Mouse (Mus musculus): ENCODE data around the gene Rtn2. TPM values are rescaled to one million over a fixed set of nuclear protein-coding genes. Genes with fewer than 3 reads are reported as not detected.
A peak's percentile ranks its signal among the peaks of the same experiment; 100 is the strongest.

The Rtn2 gene
- polyA plus RNA-seq, 1 experiment from 2014 or later = 127 TPM

DNA sequence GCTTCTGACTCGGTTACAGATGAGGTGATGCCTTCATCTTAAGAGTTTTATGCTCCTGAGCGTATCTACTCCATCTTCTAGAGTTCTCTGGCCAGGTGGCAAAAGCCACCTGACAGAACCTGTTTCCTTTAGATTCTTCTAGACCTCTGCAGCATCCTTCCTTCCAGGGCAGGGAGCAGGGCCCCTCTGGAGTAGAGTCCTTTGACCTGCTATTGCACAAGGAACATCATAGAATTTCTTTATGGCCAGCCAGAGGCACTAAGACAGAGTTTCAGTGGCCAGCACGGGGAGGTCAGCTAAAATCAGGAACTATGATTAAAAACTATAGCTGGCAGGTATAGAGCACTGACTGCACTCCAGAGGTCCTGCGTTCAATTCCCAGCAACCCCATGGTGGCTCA lies 30.3 kb upstream of the Rtn2 start:
- no peak overlapping the region for H3K27ac ChIP-seq (replicated peaks)
- ATAC-seq (replicated peaks) = no peak
- H3K36me3 ChIP-seq = peaks cover 16% of the 10 kb centered on the region
- H3K27me3 ChIP-seq = no peaks in the 10 kb centered on the region
- WGBS = 85% methylated on average over 4 of the region's 4 CpGs
- no peak overlapping the region for H3K4me2 ChIP-seq (replicated peaks)
- no peak overlapping the region for H3K9ac ChIP-seq (replicated peaks)
- no peaks in the 10 kb centered on the region for H3K9me3 ChIP-seq
- no peaks in the 10 kb centered on the region for H3K4me1 ChIP-seq
- H3K4me3 ChIP-seq = no peak overlapping the region

DNA sequence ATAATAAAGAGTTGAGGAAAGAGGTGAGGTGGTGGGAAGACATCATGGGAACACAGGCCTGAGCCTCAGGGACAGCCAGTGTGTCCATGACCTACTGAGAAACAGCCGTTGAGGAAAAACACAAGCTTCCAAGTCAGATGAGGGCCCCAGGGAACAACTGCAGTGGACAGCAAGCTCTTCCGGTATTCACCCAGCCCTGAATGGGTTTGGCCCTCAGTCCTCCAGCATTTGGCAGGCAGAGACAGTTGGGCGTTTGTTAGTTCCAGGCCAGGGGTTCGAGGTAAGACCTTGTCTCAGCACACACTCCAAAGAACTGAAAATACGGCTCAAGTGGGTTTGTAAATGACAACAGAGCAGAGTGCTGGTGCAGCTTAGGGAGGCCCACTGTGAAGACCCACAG lies 29.0 kb upstream of the Rtn2 start:
- WGBS = 55% methylated on average over 5 of the region's 5 CpGs
- peaks cover 23% of the 10 kb centered on the region for H3K36me3 ChIP-seq
- H3K9me3 ChIP-seq = no peaks in the 10 kb centered on the region
- H3K27ac ChIP-seq (replicated peaks) = no peak overlapping the region
- no peak overlapping the region for H3K9ac ChIP-seq (replicated peaks)
- no peaks in the 10 kb centered on the region for H3K27me3 ChIP-seq
- no peak overlapping the region for H3K4me3 ChIP-seq
- H3K4me1 ChIP-seq = no peaks in the 10 kb centered on the region
- no peak for ATAC-seq (replicated peaks)
- no peak overlapping the region for H3K4me2 ChIP-seq (replicated peaks)

DNA sequence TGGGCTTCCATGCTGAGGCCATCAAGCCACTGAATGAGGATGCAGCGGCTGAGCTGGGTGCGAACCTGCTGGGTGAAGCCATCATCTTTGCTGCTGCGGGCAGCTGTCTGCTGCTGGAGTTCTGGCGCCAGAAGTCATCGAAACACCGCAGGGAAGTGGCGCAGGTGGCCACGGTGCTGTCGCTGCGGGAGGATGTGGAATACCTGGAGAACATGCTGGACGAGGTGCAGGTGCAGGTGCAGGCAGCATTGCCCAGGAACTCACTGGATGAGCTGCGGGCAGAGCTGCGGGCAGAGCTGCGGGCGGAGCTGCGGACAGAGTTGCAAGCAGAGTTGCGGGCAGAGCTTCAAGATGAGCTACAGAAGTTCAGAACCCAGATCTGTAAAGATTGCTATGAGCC lies 27.0 kb upstream of the Rtn2 start:
- H3K27ac ChIP-seq (replicated peaks) = no peak overlapping the region
- H3K4me2 ChIP-seq (replicated peaks) = no peak overlapping the region
- H3K9ac ChIP-seq (replicated peaks) = no peak overlapping the region
- WGBS = 90% methylated on average over 17 of the region's 17 CpGs
- no peak for ATAC-seq (replicated peaks)
- no peaks in the 10 kb centered on the region for H3K27me3 ChIP-seq
- H3K36me3 ChIP-seq = peaks cover 40% of the 10 kb centered on the region
- no peak overlapping the region for H3K4me3 ChIP-seq
- no peaks in the 10 kb centered on the region for H3K9me3 ChIP-seq
- no peaks in the 10 kb centered on the region for H3K4me1 ChIP-seq

DNA sequence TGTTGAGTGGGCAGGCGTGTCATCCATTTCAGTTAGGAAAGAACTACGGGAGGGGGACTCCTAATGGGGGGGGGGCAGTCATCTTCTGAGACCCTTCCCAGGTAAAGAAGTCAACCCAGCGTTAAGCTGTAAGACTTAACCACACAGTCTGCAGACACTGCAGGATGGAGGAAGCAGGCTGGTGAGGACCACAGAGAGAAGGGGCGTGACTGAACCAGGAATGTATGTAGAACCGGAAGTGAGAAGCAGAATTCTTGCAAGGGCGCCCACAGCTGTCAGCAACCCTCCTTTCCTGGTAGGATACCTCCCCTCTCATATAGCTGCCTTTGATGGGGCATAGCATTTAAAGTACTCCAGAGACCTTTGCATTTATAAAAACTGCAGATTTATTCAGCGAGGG lies 25.9 kb upstream of the Rtn2 start:
- Histone ChIP-seq H3K4me3 (no peak overlapping the region), H3K9ac (replicated peaks) (no peak overlapping the region), H3K4me2 (replicated peaks) (no peak overlapping the region), H3K36me3 (peaks cover 49% of the 10 kb centered on the region), H3K27ac (replicated peaks) (no peak overlapping the region), H3K27me3 (no peaks in the 10 kb centered on the region), H3K4me1 (no peaks in the 10 kb centered on the region), H3K9me3 (no peaks in the 10 kb centered on the region)
- ATAC-seq (replicated peaks) = no peak
- 92% methylated on average over 7 of the region's 7 CpGs for WGBS

DNA sequence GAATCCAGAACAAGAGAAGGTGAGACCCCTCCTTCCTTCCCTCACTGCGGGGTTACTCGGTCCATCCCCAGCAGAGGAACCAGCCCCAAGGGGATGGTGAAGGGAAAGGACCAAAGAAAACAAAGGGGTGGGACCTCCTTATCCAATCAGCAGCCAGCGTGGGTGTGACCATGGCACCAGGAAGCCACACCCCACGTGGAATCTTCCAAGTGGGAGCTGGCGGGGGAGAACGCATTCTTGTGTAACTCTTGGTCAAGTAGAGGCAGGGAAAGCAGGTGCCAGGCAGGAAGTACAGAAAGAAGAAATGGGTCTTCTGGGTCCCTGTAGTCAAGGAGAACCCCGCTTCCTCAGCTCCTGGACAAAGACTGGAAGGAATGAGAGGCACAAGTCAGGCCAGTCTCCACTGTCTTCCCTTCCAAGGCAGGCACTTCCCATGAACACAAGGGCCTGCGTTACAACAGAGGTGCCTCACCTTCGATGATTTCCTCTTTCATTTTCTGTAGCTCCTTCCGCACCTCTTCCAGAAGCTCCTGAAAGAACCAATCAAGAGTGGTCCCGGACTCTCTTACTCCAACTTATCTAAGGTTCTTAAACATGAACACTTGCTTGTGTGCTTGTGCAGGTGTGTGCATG lies 24.9 kb upstream of the Rtn2 start:
- H3K9ac ChIP-seq (replicated peaks) = no peak overlapping the region
- WGBS = 37% methylated on average over 11 of the region's 11 CpGs
- no peaks in the 10 kb centered on the region for H3K27me3 ChIP-seq
- H3K36me3 ChIP-seq = peaks cover 56% of the 10 kb centered on the region
- 0 out of 2 replicates have a peak, but pooled peaks have one; percentile 55 for ATAC-seq (replicated peaks)
- H3K27ac ChIP-seq (replicated peaks) = no peak overlapping the region
- no peak overlapping the region for H3K4me2 ChIP-seq (replicated peaks)
- H3K4me1 ChIP-seq = no peaks in the 10 kb centered on the region
- H3K4me3 ChIP-seq = no peak overlapping the region
- H3K9me3 ChIP-seq = no peaks in the 10 kb centered on the region

DNA sequence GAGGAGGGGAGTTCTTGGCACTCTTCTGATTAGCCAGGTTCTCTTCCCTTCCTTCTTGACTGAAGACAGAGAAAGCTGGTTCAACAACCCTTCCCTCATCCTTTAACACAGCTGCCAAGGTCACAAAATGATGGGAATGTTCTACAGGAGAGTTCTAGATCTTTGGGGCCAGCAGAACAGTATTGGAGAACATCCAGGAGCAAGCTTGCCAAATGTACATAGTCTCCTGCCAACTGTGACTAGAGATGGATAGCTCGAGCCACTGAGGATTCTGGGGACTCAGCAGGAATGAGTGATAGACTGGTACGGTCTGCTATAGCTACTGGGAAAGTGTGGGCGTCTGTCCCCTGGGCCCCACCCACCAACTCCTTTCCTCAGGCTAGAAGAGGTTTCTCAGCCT lies 24.1 kb upstream of the Rtn2 start:
- H3K36me3 ChIP-seq = peaks cover 60% of the 10 kb centered on the region
- no peak overlapping the region for H3K4me2 ChIP-seq (replicated peaks)
- no peak overlapping the region for H3K27ac ChIP-seq (replicated peaks)
- H3K27me3 ChIP-seq = no peaks in the 10 kb centered on the region
- no peak for ATAC-seq (replicated peaks)
- no peak overlapping the region for H3K4me3 ChIP-seq
- WGBS = 78% methylated on average over 3 of the region's 3 CpGs
- H3K9me3 ChIP-seq = no peaks in the 10 kb centered on the region
- no peaks in the 10 kb centered on the region for H3K4me1 ChIP-seq
- H3K9ac ChIP-seq (replicated peaks) = no peak overlapping the region

DNA sequence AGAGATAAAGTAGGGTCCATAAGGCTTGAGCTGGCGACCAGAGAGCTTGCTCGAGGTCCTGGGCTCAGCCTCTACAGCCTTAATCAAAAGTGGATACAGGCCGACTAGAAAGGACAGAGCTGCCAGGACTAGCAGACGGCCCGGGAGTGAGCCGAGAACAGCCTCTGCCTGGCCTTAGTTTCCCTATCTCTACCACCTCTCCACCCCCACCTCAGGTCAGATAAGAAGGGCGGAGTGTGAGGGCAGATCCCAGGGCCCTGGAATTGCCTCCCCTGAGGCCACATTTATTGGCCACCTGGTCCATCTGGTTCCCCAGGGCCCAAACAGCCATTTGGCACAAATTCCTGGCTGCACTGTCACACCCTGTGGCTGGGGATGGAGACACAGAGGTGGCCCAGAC lies 17.3 kb upstream of the Rtn2 start:
- Histone ChIP-seq H3K4me1 (peaks cover 14% of the 10 kb centered on the region), H3K4me3 (no peak overlapping the region), H3K9me3 (no peaks in the 10 kb centered on the region), H3K9ac (replicated peaks) (no peak overlapping the region), H3K4me2 (replicated peaks) (no peak overlapping the region), H3K27ac (replicated peaks) (no peak overlapping the region), H3K36me3 (peaks cover 30% of the 10 kb centered on the region), H3K27me3 (no peaks in the 10 kb centered on the region)
- ATAC-seq (replicated peaks) = no peak
- WGBS = 87% methylated on average over 7 of the region's 7 CpGs

DNA sequence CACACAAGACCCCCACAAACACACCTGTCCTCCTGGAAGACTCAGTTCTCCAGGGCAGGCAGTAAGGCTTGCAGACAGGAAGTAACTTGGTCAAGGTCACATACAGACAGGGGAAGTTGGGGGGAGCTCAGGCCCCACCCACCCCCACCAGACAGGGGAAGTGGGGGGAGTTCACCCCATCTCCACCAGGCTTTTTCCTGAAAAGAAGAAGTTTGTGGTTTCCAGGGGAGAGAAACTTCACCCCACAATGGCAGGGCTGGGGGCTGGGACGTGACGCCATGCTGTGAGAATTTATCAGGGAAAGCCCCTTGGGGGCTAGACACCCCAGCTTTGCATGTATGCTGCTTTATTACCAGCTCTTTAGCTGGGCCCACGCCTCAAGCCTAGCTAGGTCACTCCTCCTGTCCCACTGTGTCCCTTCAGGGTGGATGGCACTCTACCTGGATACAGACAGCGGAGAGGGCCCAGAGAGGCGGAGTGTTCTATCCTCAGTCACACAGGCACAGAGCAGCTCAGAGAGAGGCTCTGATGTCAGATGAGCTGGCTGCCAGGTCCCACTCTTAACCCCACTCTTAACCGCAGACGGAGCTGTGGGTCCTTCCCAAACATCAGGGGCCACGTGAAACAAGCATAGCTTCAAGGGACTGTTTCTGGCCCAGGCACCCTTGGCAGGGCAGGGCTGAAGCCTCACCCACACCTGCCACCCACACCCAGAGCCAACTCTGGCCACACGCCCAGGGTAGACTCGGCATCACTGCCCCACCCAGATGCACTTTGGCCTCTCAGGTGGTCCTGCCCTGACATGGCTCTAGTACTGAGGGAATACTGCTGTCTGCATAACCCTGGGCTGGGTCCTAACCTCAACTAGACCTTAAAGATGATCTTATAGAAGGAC lies 16.2 kb upstream of the Rtn2 start:
- Histone ChIP-seq H3K4me2 (replicated peaks) (no peak overlapping the region), H3K4me3 (no peak overlapping the region), H3K9me3 (no peaks in the 10 kb centered on the region), H3K27ac (replicated peaks) (no peak overlapping the region), H3K4me1 (peaks cover 23% of the 10 kb centered on the region), H3K27me3 (no peaks in the 10 kb centered on the region), H3K36me3 (peaks cover 20% of the 10 kb centered on the region), H3K9ac (replicated peaks) (no peak overlapping the region)
- 89% methylated on average over 10 of the region's 10 CpGs for WGBS
- no peak for ATAC-seq (replicated peaks)

DNA sequence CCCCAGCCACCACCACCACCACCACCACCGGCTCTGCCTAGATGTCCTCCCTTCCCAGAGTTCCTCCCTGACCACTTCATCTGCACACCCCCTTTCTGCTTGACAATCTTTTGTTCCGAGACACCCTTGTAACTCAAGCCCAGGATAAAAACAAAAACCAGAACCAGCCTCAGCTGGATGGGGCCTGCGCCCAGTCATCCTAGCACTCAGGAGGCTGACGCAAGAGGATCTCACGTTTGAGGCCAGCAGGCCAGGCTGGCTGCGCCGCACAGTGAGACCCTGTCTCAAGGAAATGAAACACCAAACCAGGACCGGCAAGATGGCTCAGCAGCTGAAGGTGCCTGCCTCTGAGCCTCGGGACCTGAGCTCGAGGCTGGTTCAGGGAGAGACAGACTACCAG lies 15.4 kb upstream of the Rtn2 start:
- no peak overlapping the region for H3K9ac ChIP-seq (replicated peaks)
- no peak overlapping the region for H3K4me3 ChIP-seq
- H3K36me3 ChIP-seq = peaks cover 14% of the 10 kb centered on the region
- no peaks in the 10 kb centered on the region for H3K27me3 ChIP-seq
- peaks cover 23% of the 10 kb centered on the region for H3K4me1 ChIP-seq
- no peaks in the 10 kb centered on the region for H3K9me3 ChIP-seq
- WGBS = 82% methylated on average over 10 of the region's 10 CpGs
- H3K27ac ChIP-seq (replicated peaks) = no peak overlapping the region
- H3K4me2 ChIP-seq (replicated peaks) = no peak overlapping the region
- ATAC-seq (replicated peaks) = no peak

DNA sequence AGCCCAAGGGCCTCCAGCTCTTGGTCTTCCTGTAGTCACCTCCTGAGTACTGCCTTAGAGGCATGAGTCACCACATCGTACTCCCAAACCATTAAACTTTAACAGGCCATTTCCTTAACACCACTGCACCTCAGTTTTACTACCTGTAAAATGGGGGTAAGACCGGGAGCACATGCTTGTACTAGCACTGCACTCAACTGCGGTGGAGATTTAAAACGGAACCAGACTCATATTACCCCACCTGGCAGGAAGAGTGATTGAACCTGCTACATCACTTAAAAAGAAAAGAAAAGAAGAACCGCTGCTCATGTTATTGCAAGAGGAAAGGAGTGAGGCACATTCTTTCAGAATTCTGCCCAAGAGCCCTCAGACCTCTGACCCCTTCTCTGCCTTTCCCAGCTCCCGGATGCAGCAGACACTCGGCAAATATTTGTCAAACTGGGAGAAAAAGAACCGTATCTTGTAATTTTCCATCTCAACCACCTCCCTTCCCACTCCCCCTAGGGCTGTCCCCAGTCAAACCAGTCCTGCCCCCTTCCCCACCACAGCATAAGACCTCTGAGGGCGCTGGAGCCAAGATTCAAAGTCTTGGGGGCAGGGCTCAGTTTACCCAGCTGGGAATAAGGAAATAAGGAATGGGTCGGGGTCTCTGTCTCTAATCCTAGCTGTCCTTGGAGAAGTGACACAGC lies 13.3 kb upstream of the Rtn2 start:
- Histone ChIP-seq H3K4me3 (peak overlapping the region; percentile 98), H3K9ac (replicated peaks) (peak overlapping the region; percentile 91), H3K4me2 (replicated peaks) (peak overlapping the region; percentile 92), H3K27me3 (no peaks in the 10 kb centered on the region), H3K36me3 (peaks cover 4% of the 10 kb centered on the region), H3K9me3 (no peaks in the 10 kb centered on the region), H3K27ac (replicated peaks) (peak overlapping the region; percentile 27), H3K4me1 (peaks cover 29% of the 10 kb centered on the region)
- no peak for ATAC-seq (replicated peaks)
- WGBS = 64% methylated on average over 10 of the region's 10 CpGs

DNA sequence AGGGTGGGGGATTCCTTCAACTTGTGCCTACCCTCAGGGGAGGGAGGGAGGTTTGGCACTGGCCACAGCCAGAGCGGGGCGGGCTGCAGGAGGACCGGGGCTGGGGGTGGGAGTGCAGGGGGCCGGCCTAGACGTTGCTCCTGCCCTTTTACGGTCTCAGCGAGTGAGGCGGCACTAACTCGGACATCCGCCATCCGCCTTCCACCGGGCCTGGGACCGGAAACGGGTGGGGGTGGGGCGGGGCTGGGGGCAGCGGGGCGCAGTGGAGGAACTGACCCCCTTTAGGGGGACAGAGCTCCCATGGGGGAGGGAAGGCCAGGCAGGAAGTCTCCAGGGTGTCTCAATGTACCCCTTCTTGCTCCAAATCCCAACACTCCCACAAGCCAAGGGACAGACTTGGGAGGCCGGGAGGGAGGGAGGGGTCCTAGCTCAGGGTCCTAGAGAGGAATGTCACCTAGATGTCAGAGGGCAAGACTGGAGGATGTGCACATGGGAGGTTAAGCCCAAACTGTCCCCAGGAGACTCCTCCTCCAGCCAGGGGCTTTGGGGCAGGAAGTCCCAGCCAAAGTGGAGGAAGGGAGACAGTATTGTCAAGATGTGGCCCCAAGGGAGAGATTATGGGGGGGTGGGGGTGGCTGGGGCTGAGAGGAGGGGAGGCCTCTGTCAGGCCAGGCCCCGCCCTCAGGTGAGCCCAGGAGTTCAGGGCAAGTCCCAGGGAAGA lies 12.5 kb upstream of the Rtn2 start:
- Histone ChIP-seq H3K4me3 (peak overlapping the region; percentile 98), H3K9me3 (no peaks in the 10 kb centered on the region), H3K4me1 (peaks cover 29% of the 10 kb centered on the region), H3K27ac (replicated peaks) (peak overlapping the region; percentile 27), H3K4me2 (replicated peaks) (peak overlapping the region; percentile 92), H3K36me3 (no peaks in the 10 kb centered on the region), H3K9ac (replicated peaks) (peak overlapping the region; percentile 91), H3K27me3 (no peaks in the 10 kb centered on the region)
- ATAC-seq (replicated peaks) = no peak
- 3% methylated on average over 19 of the region's 19 CpGs for WGBS

Measured in forebrain, embryonic 15.5 days (tissue).